Mouse (Mus musculus) testis, adult 2 months (tissue): ENCODE data around the gene Satb2. TPM values are rescaled to one million over a fixed set of nuclear protein-coding genes. Genes with fewer than 3 reads are reported as not detected.

Source experiments
- H3K27ac ChIP-seq: fragments of 200-500 bp; 2 replicates; pipeline ENCODE4 v1.5.1; 2012; ENCODE audit warnings: low read depth, low read length; ENCODE audit not compliant: control insufficient read depth, insufficient read depth
- H3K27me3 ChIP-seq: fragments of 200-500 bp; 2 replicates; pipeline ENCODE4 v1.6.1; 2012; ENCODE audit warnings: mild to moderate bottlenecking, low read length, moderate library complexity; ENCODE audit not compliant: control insufficient read depth, insufficient read depth
- H3K36me3 ChIP-seq: fragments of 200-500 bp; 2 replicates; pipeline ENCODE4 v1.6.1; 2012; ENCODE audit warnings: mild to moderate bottlenecking, low read length; ENCODE audit not compliant: control insufficient read depth, insufficient read depth
- H3K4me1 ChIP-seq: fragments of 200-500 bp; 2 replicates; pipeline ENCODE4 v1.6.1; 2012; ENCODE audit warnings: low read length; ENCODE audit not compliant: control insufficient read depth, insufficient read depth
- H3K4me3 ChIP-seq: fragments of 200-500 bp; 2 replicates; pipeline ENCODE4 v1.5.1; 2012; ENCODE audit warnings: low read depth, mild to moderate bottlenecking, low read length, moderate library complexity, mixed read lengths; ENCODE audit not compliant: control insufficient read depth
- CTCF ChIP-seq: fragments of 200-500 bp; IDR thresholded peaks from 2 replicates; pipeline ENCODE4 v1.5.1; 2012; ENCODE audit warnings: low read depth, mild to moderate bottlenecking, inconsistent platforms, low read length, moderate library complexity; ENCODE audit not compliant: control insufficient read depth, insufficient read depth, insufficient replicate concordance
- POLR2A ChIP-seq: fragments of 200-500 bp; IDR thresholded peaks from 2 replicates; pipeline ENCODE4 v1.6.1; 2012; ENCODE audit warnings: low read depth, mild to moderate bottlenecking, inconsistent platforms, low read length, moderate library complexity; ENCODE audit not compliant: control insufficient read depth
- polyA plus RNA-seq: library from polyadenylated mRNA; depleted of rRNA; stranded (reverse); fragments of >200 nt; gene quantifications from 2 replicates; pipeline ENCODE4 v1.2.3, GENCODE M21; 2012

Satb2 gene
- polyA plus RNA-seq, 1 experiment = 1.3 TPM

- H3K27me3 ChIP-seq = no peaks in the 10 kb centered on the region; the same call in 1 of the 2 replicates
- no peak overlapping the region for H3K27ac ChIP-seq
- TF ChIP-seq POLR2A (no peak), CTCF (no peak)
- H3K36me3 ChIP-seq = no peaks in the 10 kb centered on the region
- H3K4me3 ChIP-seq = no peak overlapping the region
- H3K4me1 ChIP-seq = peaks cover 11% of the 10 kb centered on the region
Measured at GRCm38 (mm10) chr1:56983771-56984482, 5.5 kb upstream of the Satb2 start.

- Histone ChIP-seq H3K27me3 (peaks cover 2% of the 10 kb centered on the region; the same call in 1 of the 2 replicates), H3K4me3 (no peak overlapping the region), H3K36me3 (no peaks in the 10 kb centered on the region), H3K4me1 (peaks cover 11% of the 10 kb centered on the region), H3K27ac (no peak overlapping the region)
- TF ChIP-seq CTCF (no peak), POLR2A (no peak)
Measured at GRCm38 (mm10) chr1:56983100-56983590, 4.7 kb upstream of the Satb2 start.

GRCm38 (mm10) chr1:56982631-56983030 is 4.2 kb upstream of the Satb2 start:
- H3K4me1 ChIP-seq = peaks cover 11% of the 10 kb centered on the region
- H3K36me3 ChIP-seq = no peaks in the 10 kb centered on the region
- peaks cover 4% of the 10 kb centered on the region; the same call in 1 of the 2 replicates for H3K27me3 ChIP-seq
- TF ChIP-seq POLR2A (no peak), CTCF (no peak)
- H3K27ac ChIP-seq = no peak overlapping the region
- H3K4me3 ChIP-seq = no peak overlapping the region

- TF ChIP-seq CTCF (no peak), POLR2A (no peak)
- no peak overlapping the region for H3K4me3 ChIP-seq
- H3K4me1 ChIP-seq = peaks cover 11% of the 10 kb centered on the region
- peaks cover 4% of the 10 kb centered on the region; the same call in 1 of the 2 replicates for H3K27me3 ChIP-seq
- H3K36me3 ChIP-seq = no peaks in the 10 kb centered on the region
- no peak overlapping the region for H3K27ac ChIP-seq
Measured at GRCm38 (mm10) chr1:56981947-56982555, 3.6 kb upstream of the Satb2 start.

- Histone ChIP-seq H3K27me3 (peaks cover 4% of the 10 kb centered on the region; the same call in 1 of the 2 replicates), H3K4me1 (peaks cover 11% of the 10 kb centered on the region), H3K27ac (no peak overlapping the region), H3K36me3 (no peaks in the 10 kb centered on the region), H3K4me3 (no peak overlapping the region)
- TF ChIP-seq POLR2A (no peak), CTCF (no peak)
Measured at GRCm38 (mm10) chr1:56981508-56981907, 3.1 kb upstream of the Satb2 start.

- Histone ChIP-seq H3K27ac (no peak overlapping the region), H3K27me3 (peaks cover 4% of the 10 kb centered on the region; the same call in 1 of the 2 replicates), H3K4me3 (no peak overlapping the region), H3K36me3 (no peaks in the 10 kb centered on the region), H3K4me1 (peaks cover 15% of the 10 kb centered on the region)
- no peak for TF ChIP-seq CTCF
- no peak for TF ChIP-seq POLR2A
Measured at GRCm38 (mm10) chr1:56980631-56981275, 2.3 kb upstream of the Satb2 start.
